Mouse (Mus musculus) intestine, embryonic 16.5 days (tissue): ENCODE measurements around the gene Enah. TPM values are rescaled to one million over a fixed set of nuclear protein-coding genes. Genes with fewer than 3 reads are reported as not detected.

Source experiments
- ATAC-seq: fragments of 200-750 bp; cut with Nextera tagmentation; 2 replicates; pipeline ENCODE4 v1.8.0; 2017; ENCODE audit warnings: moderate TSS enrichment, moderate library complexity
- H3K27ac ChIP-seq: fragments of 300-500 bp; sonication (generic); 2 replicates; pipeline ENCODE4 v1.5.1; 2014; ENCODE audit warnings: mild to moderate bottlenecking, low read length
- H3K27me3 ChIP-seq: fragments of 300-500 bp; sonication (generic); replicated peaks from 2 replicates; pipeline ENCODE4 v1.6.1; 2014; ENCODE audit warnings: low read length, control low read depth, mixed read lengths; ENCODE audit not compliant: control insufficient read depth, insufficient read depth
- H3K36me3 ChIP-seq: fragments of 300-500 bp; sonication (generic); 2 replicates; pipeline ENCODE4 v1.6.1; 2014; ENCODE audit warnings: low read length, control low read depth; ENCODE audit not compliant: control insufficient read depth, insufficient read depth
- H3K4me1 ChIP-seq: fragments of 300-500 bp; sonication (generic); 2 replicates; pipeline ENCODE4 v1.6.1; 2014; ENCODE audit warnings: low read length, control low read depth, mixed read lengths; ENCODE audit not compliant: control insufficient read depth, insufficient read depth
- H3K4me2 ChIP-seq: fragments of 300-500 bp; sonication (generic); 2 replicates; pipeline ENCODE4 v1.6.1; 2014; ENCODE audit warnings: low read depth, low read length, control low read depth
- H3K4me3 ChIP-seq: fragments of 300-500 bp; sonication (generic); 2 replicates; pipeline ENCODE4 v1.5.1; 2014; ENCODE audit warnings: mild to moderate bottlenecking, low read length
- H3K9ac ChIP-seq: fragments of 300-500 bp; sonication (generic); 2 replicates; pipeline ENCODE4 v1.6.1; 2014; ENCODE audit warnings: low read depth, low read length
- H3K9me3 ChIP-seq: fragments of 300-500 bp; sonication (generic); 2 replicates; pipeline ENCODE4 v1.6.1; 2016; ENCODE audit warnings: low read length, control low read depth; ENCODE audit not compliant: control insufficient read depth
- WGBS: fragments of 180-500 bp; shearing (Covaris S2); extraction: QIAGEN DNeasy Blood & Tissue Kit; methylation state at CpG from one replicate; pipeline ENCODE4 v1.1.7; 2014; 5-methylcytosine and 5-hydroxymethylcytosine counted together
- polyA plus RNA-seq: library from polyadenylated mRNA; unstranded; fragments of >200 nt; fragmentation: Nextera tagmentation; extraction: Ambion mirVana; gene quantifications from 2 replicates; pipeline ENCODE4 v1.2.1, GENCODE M21; 2015

The Enah gene
- polyA plus RNA-seq, 1 experiment from 2014 or later: 8.9 TPM

GRCm38 (mm10) chr1:182029989-182030649 lies 10.3 kb upstream of the Enah start:
- H3K4me2 ChIP-seq: no peak overlapping the region
- no peak overlapping the region for H3K27ac ChIP-seq
- no peak overlapping the region for H3K9ac ChIP-seq
- no peaks in the 10 kb centered on the region for H3K9me3 ChIP-seq
- no peak for ATAC-seq
- no peak overlapping the region for H3K4me3 ChIP-seq
- H3K27me3 ChIP-seq: no peaks in the 10 kb centered on the region
- no peaks in the 10 kb centered on the region for H3K36me3 ChIP-seq
- no peaks in the 10 kb centered on the region for H3K4me1 ChIP-seq
- WGBS: 63% methylated on average over 5 of the region's 5 CpGs

GRCm38 (mm10) chr1:182028231-182029210 lies 8.7 kb upstream of the Enah start:
- ATAC-seq: no peak
- H3K9me3 ChIP-seq: no peaks in the 10 kb centered on the region
- no peak overlapping the region for H3K9ac ChIP-seq
- H3K36me3 ChIP-seq: no peaks in the 10 kb centered on the region
- H3K4me1 ChIP-seq: no peaks in the 10 kb centered on the region
- H3K27me3 ChIP-seq: no peaks in the 10 kb centered on the region
- H3K4me2 ChIP-seq: no peak overlapping the region
- no peak overlapping the region for H3K4me3 ChIP-seq
- 82% methylated on average over 25 of the region's 25 CpGs for WGBS
- peak overlapping the region; percentile 15; the same call in 1 of the 2 replicates for H3K27ac ChIP-seq

GRCm38 (mm10) chr1:182027426-182027979 lies 7.7 kb upstream of the Enah start:
- Histone ChIP-seq H3K4me3 (no peak overlapping the region), H3K27me3 (no peaks in the 10 kb centered on the region), H3K4me2 (no peak overlapping the region), H3K9ac (no peak overlapping the region), H3K36me3 (no peaks in the 10 kb centered on the region), H3K9me3 (no peaks in the 10 kb centered on the region), H3K27ac (no peak overlapping the region), H3K4me1 (no peaks in the 10 kb centered on the region)
- ATAC-seq: no peak
- WGBS: 65% methylated on average over 9 of the region's 9 CpGs

DNA sequence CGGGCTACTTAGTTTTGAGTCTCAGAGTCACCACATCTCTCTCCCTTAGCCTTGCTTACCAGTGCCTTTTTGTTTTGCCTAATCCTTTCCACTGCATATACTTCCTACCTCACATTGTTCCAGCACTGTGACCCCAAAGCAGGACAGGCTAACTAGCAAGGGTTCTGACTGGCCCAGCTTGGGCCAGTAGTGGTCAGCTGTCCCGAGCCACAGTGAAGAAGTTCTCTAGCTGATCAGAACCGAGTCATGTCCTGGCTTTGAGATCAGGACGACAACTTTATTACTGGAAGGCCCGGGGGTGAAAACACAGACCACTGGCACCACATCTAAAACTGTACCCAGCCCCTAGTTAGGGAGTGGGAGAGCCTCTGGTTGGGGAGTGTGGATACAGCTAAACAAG lies 7.0 kb upstream of the Enah start:
- Histone ChIP-seq H3K4me1 (no peaks in the 10 kb centered on the region), H3K27me3 (no peaks in the 10 kb centered on the region), H3K36me3 (no peaks in the 10 kb centered on the region), H3K9ac (no peak overlapping the region), H3K4me2 (no peak overlapping the region), H3K4me3 (no peak overlapping the region), H3K27ac (peak overlapping the region; percentile 68), H3K9me3 (no peaks in the 10 kb centered on the region)
- no peak for ATAC-seq
- WGBS: 78% methylated on average over 5 of the region's 5 CpGs

- no peak overlapping the region for H3K4me2 ChIP-seq
- no peaks in the 10 kb centered on the region for H3K27me3 ChIP-seq
- H3K9me3 ChIP-seq: no peaks in the 10 kb centered on the region
- H3K4me1 ChIP-seq: 0 out of 2 replicates have a peak, but pooled peaks cover 2% of the 10 kb centered on the region
- peak overlapping the region; percentile 68 for H3K27ac ChIP-seq
- H3K9ac ChIP-seq: no peak overlapping the region
- peak; percentile 67; the same call in 1 of the 2 replicates for ATAC-seq
- WGBS: 60% methylated on average over 7 of the region's 7 CpGs
- H3K36me3 ChIP-seq: no peaks in the 10 kb centered on the region
- no peak overlapping the region for H3K4me3 ChIP-seq
These were observed 6.3 kb upstream of the Enah start for GRCm38 (mm10) chr1:182026120-182026519.

DNA sequence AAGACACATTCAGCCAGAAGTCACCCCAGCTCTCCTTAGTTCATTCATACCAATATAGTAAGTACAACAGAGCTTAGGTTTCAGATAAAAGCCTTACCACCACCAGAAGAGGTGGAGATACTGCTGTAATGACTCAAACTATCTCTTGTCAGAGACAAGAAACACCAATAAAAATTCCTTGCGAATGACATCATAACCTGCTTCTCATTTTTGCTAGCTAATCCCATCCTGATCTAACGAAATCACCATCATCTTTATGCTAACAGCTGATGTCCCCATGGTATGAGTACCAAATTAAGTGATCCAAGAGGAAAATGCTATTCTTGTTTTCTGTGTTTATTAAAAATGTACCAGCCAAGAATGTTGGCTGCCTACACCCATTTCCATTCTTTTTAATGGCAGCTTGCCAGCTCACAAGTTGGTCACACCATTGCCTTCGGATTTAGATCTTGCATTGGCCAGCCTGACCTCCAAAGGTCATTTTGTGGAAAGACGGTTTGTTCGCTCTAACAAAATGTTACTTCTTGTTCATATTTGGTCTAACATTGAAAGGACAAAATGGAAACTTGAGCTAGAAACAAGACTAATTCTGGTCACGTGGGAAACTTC lies 2.0 kb upstream of the Enah start:
- Histone ChIP-seq H3K27me3 (no peaks in the 10 kb centered on the region), H3K27ac (no peak overlapping the region), H3K4me3 (no peak overlapping the region), H3K4me1 (0 out of 2 replicates have a peak, but pooled peaks cover 6% of the 10 kb centered on the region), H3K4me2 (no peak overlapping the region), H3K9ac (no peak overlapping the region), H3K36me3 (no peaks in the 10 kb centered on the region), H3K9me3 (no peaks in the 10 kb centered on the region)
- 72% methylated on average over 6 of the region's 6 CpGs for WGBS
- no peak for ATAC-seq

DNA sequence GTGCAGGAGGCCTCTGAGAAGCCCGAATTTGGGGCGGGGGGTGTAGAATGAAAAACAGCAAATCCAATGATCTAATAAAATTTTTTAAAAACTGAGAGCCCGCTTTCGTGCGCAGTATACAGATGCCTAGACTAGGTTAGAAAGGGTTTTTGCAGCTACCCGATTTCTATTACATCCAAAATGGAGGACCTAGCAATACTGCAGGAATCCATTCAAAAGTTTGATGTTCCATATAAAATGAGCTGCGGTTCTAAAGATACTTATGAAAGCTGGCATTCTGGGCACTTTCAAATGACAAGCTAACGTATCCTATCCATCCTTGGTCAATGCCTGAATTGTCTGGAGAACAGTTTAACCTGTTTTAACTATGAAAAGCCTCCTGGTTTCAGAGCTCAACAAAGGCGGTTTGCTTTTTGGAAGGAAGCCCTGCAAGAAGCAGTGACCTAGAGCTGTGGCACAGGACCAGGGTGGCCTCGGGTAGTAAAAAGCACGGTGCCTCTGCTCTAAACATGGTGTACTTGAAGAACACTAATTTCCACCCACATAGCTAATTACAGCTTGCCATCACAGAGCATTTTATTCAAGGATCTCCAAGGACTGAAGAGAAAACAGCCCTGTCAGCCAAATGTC lies 1.2 kb upstream of the Enah start:
- 31% methylated on average over 11 of the region's 11 CpGs for WGBS
- ATAC-seq: no peak
- Histone ChIP-seq H3K27ac (peak overlapping the region; percentile 69), H3K4me1 (0 out of 2 replicates have a peak, but pooled peaks cover 6% of the 10 kb centered on the region), H3K4me2 (peak overlapping the region; percentile 89), H3K9me3 (no peaks in the 10 kb centered on the region), H3K36me3 (no peaks in the 10 kb centered on the region), H3K4me3 (peak overlapping the region; percentile 73), H3K27me3 (no peaks in the 10 kb centered on the region), H3K9ac (peak overlapping the region; percentile 86)

DNA sequence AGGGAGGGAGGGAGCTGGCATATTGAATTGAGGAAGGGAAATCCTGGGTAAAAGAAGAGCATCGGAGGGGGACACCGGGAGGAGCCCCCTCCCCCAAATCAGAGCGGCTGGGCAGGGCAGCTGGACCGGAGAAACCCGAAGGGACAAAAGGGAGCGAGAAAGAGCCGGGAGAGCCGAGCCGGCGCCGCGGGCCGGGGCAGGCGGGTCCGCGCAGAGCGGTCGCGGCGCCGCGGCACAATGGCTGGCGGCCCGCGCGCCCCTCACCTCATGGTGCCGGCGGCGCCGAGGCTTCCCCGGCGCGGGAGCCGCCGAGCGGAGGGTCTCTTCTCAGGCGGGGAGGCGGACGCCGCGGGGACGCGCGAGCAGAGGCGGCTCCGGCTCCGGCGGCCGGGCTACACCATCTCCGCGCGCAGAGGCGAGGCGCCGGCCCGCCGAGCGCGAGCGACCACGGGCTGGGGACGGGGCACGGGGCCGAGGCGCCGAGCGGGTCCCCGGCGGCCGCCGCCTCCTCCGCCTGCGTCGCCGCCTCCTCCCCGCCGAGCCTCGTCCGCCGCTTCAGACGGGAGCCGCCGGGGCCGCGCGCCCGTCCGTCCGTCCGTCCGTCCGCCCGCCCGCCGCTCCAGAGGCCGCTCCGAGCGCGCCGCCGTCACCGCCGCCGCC lies 394 bp downstream of the Enah start:
- peak; percentile 75 for ATAC-seq
- Histone ChIP-seq H3K4me3 (peak overlapping the region; percentile 73), H3K9ac (peak overlapping the region; percentile 86), H3K4me1 (0 out of 2 replicates have a peak, but pooled peaks cover 6% of the 10 kb centered on the region), H3K27me3 (no peaks in the 10 kb centered on the region), H3K9me3 (no peaks in the 10 kb centered on the region), H3K27ac (peak overlapping the region; percentile 86), H3K4me2 (peak overlapping the region; percentile 89), H3K36me3 (no peaks in the 10 kb centered on the region)
- WGBS: 0% methylated on average over 54 of the region's 104 CpGs
